In the genomic region with DNA sequence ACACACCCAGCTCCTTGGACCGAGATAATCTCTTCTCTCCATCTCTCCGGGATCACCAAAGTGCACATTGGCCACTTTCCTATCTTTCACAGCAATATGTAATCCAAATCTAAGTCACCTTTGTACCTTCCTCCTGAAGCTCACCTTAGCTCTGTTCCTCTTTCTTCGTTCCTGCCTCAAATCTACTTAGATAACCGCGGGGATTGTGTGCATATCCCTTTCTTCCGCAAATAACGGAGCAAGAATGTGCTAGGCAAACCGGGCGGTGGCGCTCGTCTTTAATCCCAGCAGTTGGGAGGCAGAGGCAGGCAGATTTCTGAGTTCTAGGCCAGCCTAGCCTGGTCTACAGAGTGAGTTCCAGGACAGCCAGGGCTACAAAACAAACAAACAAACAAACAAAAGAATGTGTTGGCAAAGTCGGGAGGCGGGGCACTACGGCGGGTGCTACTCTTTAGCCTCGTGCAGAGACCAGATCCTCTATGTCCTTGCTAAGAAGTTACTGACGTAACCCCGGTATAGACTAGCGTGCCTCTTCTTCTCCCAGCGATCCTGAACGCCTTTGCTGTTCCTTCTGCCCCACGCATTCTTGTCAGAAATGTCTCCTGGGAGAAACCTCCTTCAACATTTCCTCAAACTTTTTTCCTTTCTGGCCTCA, we compare ENCODE assay signal across 8 mouse cellular contexts. TPM values are rescaled to one million over a fixed set of nuclear protein-coding genes. Genes with fewer than 3 reads are reported as not detected.
A peak's percentile ranks its signal among the peaks of the same experiment; 100 is the strongest.
DNase-seq lines count a peak whose midpoint lies in the region; ATAC-seq and TF ChIP-seq lines count a peak whose summit lies in the region.

No protein-coding gene starts in this region.

- H3K4me2 ChIP-seq in heart, embryonic 16.5 days (ENCODE audit: low read depth, low read length), result peak overlapping the region; percentile 81
- peak overlapping the region; percentile 63 for H3K4me2 ChIP-seq in liver, embryonic 11.5 days
- peak overlapping the region; percentile 96 for H3K4me2 ChIP-seq in neural tube, embryonic 12.5 days (replicated peaks)

- no peaks in the 10 kb centered on the region for H3K9me3 ChIP-seq in heart, embryonic 16.5 days (replicated peaks; ENCODE audit: control insufficient read depth, low read length)
- H3K9me3 ChIP-seq in liver, embryonic 11.5 days (ENCODE audit: control insufficient read depth, low read length), result no peaks in the 10 kb centered on the region
- H3K9me3 ChIP-seq in neural tube, embryonic 12.5 days, result no peaks in the 10 kb centered on the region

- ATAC-seq in heart, embryonic 16.5 days (replicated peaks; ENCODE audit: extremely low read depth, insufficient read depth, low FRiP score), result 0 out of 2 replicates have a peak, but pooled peaks have one; percentile 12
- peak; percentile 28 for ATAC-seq in liver, embryonic 11.5 days (replicated peaks; ENCODE audit: low FRiP score)
- ATAC-seq in neural tube, embryonic 12.5 days (ENCODE audit: low FRiP score, low read depth), result peak; percentile 49; the same call in 1 of the 2 replicates

- TF ChIP-seq CTCF in gastrocnemius, adult 2 months (IDR thresholded peaks at IDR 0.05), result peak; percentile 14; the same call in 1 of the 2 replicates

- no peaks in the 10 kb centered on the region for H3K27me3 ChIP-seq in heart, embryonic 16.5 days (ENCODE audit: control insufficient read depth, insufficient read depth, low read length)
- no peaks in the 10 kb centered on the region for H3K27me3 ChIP-seq in liver, embryonic 11.5 days (replicated peaks; ENCODE audit: control insufficient read depth, insufficient read depth, low read length)
- no peaks in the 10 kb centered on the region for H3K27me3 ChIP-seq in neural tube, embryonic 12.5 days (replicated peaks)

- intact Hi-C loops in gastrocnemius, adult 2 months (cut with DNase I), result no loop called here

- peak overlapping the region; percentile 96 for H3K27ac ChIP-seq in gastrocnemius, adult 2 months
- H3K27ac ChIP-seq in heart, embryonic 16.5 days (ENCODE audit: low read length), result peak overlapping the region; percentile 88
- peak overlapping the region; percentile 84 for H3K27ac ChIP-seq in liver, embryonic 11.5 days (ENCODE audit: low read depth, low read length)
- H3K27ac ChIP-seq in neural tube, embryonic 12.5 days, result 0 out of 2 replicates have a peak overlapping the region, but pooled peaks have one; percentile 20

- DNase-seq in gastrocnemius, adult 2 months, result no peak
- no peak for DNase-seq in gastrocnemius, postnatal 25 days
- peak; percentile 30 for DNase-seq in T-cell, adult 2 months (ENCODE audit: low spot score)
- peak; percentile 46 for DNase-seq in liver, embryonic 11.5 days (ENCODE audit: low spot score)
- no peak for DNase-seq in ovary, postnatal 14 days (ENCODE audit: low spot score)
- DNase-seq in frontal cortex, postnatal 14 days (ENCODE audit: low spot score in 2 of 2), result no peak

- peak overlapping the region; percentile 96 for H3K4me3 ChIP-seq in gastrocnemius, adult 2 months
- peak overlapping the region; percentile 77 for H3K4me3 ChIP-seq in heart, embryonic 16.5 days (ENCODE audit: low read length)
- peak overlapping the region; percentile 72 for H3K4me3 ChIP-seq in liver, embryonic 11.5 days (ENCODE audit: low read depth, low read length)
- peak overlapping the region; percentile 89 for H3K4me3 ChIP-seq in neural tube, embryonic 12.5 days

- H3K9ac ChIP-seq in heart, embryonic 16.5 days (ENCODE audit: low read length), result peak overlapping the region; percentile 88
- peak overlapping the region; percentile 71 for H3K9ac ChIP-seq in liver, embryonic 11.5 days (ENCODE audit: low read depth, low read length)
- peak overlapping the region; percentile 60 for H3K9ac ChIP-seq in neural tube, embryonic 12.5 days

- peaks cover 22% of the 10 kb centered on the region for H3K4me1 ChIP-seq in heart, embryonic 16.5 days (ENCODE audit: control insufficient read depth, insufficient read depth, low read length)
- peaks cover 19% of the 10 kb centered on the region for H3K4me1 ChIP-seq in liver, embryonic 11.5 days (replicated peaks; ENCODE audit: control insufficient read depth, insufficient read depth, low read length)
- H3K4me1 ChIP-seq in neural tube, embryonic 12.5 days, result peaks cover 21% of the 10 kb centered on the region

- WGBS in heart, embryonic 16.5 days, result 24% methylated on average over 22 of the region's 22 CpGs
- 17% methylated on average over 22 of the region's 22 CpGs for WGBS in liver, embryonic 11.5 days
- 32% methylated on average over 22 of the region's 22 CpGs for WGBS in neural tube, embryonic 12.5 days

- peaks cover 30% of the 10 kb centered on the region for H3K36me3 ChIP-seq in heart, embryonic 16.5 days (ENCODE audit: control insufficient read depth, insufficient read depth)
- H3K36me3 ChIP-seq in liver, embryonic 11.5 days (ENCODE audit: control insufficient read depth, insufficient read depth, low read length), result peaks cover 20% of the 10 kb centered on the region
- H3K36me3 ChIP-seq in neural tube, embryonic 12.5 days, result peaks cover 48% of the 10 kb centered on the region

RNA-seq across cellular contexts. Expression of a gene that starts 0.7 kb away (rescaled TPM):
- total RNA-seq in gastrocnemius, adult 2 months (2021), result 10 to 100 TPM; 51.9 TPM
- 10 to 100 TPM; 47.3 to 50.6 TPM for total RNA-seq in gastrocnemius, postnatal 25 days (2021)
- polyA plus RNA-seq in heart, embryonic 16.5 days (2015; fragmentation: Nextera tagmentation; extraction: Ambion mirVana), result 211 and 215 TPM in 2 replicates
- 336 and 347 TPM in 2 replicates for polyA plus RNA-seq in liver, embryonic 11.5 days (2014; fragmentation: Nextera tagmentation; extraction: Ambion mirVana)
- 333 and 341 TPM in 2 replicates for polyA plus RNA-seq in neural tube, embryonic 12.5 days (2016; fragmentation: Nextera tagmentation; extraction: Ambion mirVana)

RNA-seq across cellular contexts. Expression of a gene that starts 12.8 kb away (rescaled TPM):
- total RNA-seq in gastrocnemius, adult 2 months (2021), result 100 to 1,000 TPM; 112 to 209 TPM
- total RNA-seq in gastrocnemius, postnatal 25 days (2021), result 100 to 1,000 TPM; 134 to 161 TPM
- polyA plus RNA-seq in heart, embryonic 16.5 days (2015; fragmentation: Nextera tagmentation; extraction: Ambion mirVana), result 333 and 371 TPM in 2 replicates
- 122 and 126 TPM in 2 replicates for polyA plus RNA-seq in liver, embryonic 11.5 days (2014; fragmentation: Nextera tagmentation; extraction: Ambion mirVana)
- 58.0 and 67.9 TPM in 2 replicates for polyA plus RNA-seq in neural tube, embryonic 12.5 days (2016; fragmentation: Nextera tagmentation; extraction: Ambion mirVana)

RNA-seq across cellular contexts. Expression of a gene that starts 29.2 kb away (rescaled TPM):
- total RNA-seq in gastrocnemius, adult 2 months (2021), result 1 to 10 TPM; 1.4 to 2.2 TPM
- 1 to 10 TPM; 1.0 to 1.5 TPM for total RNA-seq in gastrocnemius, postnatal 25 days (2021)
- 1.5 and 2.1 TPM in 2 replicates for polyA plus RNA-seq in heart, embryonic 16.5 days (2015; fragmentation: Nextera tagmentation; extraction: Ambion mirVana)
- 1.1 and 1.3 TPM in 2 replicates for polyA plus RNA-seq in liver, embryonic 11.5 days (2014; fragmentation: Nextera tagmentation; extraction: Ambion mirVana)
- 3.4 and 4.4 TPM in 2 replicates for polyA plus RNA-seq in neural tube, embryonic 12.5 days (2016; fragmentation: Nextera tagmentation; extraction: Ambion mirVana)

RNA-seq across cellular contexts. Expression of a gene that starts 56.4 kb away (rescaled TPM):
- total RNA-seq in gastrocnemius, adult 2 months (2021), result 10 to 100 TPM; 11.4 to 16.5 TPM
- 10 to 100 TPM in 1 of 2 experiments, 1 to 10 TPM in 1; 9.4 to 10.2 TPM for total RNA-seq in gastrocnemius, postnatal 25 days (2021)
- polyA plus RNA-seq in heart, embryonic 16.5 days (2015; fragmentation: Nextera tagmentation; extraction: Ambion mirVana), result 27.7 and 28.8 TPM in 2 replicates
- 20.0 and 23.5 TPM in 2 replicates for polyA plus RNA-seq in liver, embryonic 11.5 days (2014; fragmentation: Nextera tagmentation; extraction: Ambion mirVana)
- polyA plus RNA-seq in neural tube, embryonic 12.5 days (2016; fragmentation: Nextera tagmentation; extraction: Ambion mirVana), result 37.9 and 38.5 TPM in 2 replicates

RNA-seq across cellular contexts. Expression of a gene that starts 56.5 kb away (rescaled TPM):
- 10 to 100 TPM; 50.8 to 56.3 TPM for total RNA-seq in gastrocnemius, adult 2 months (2021)
- total RNA-seq in gastrocnemius, postnatal 25 days (2021), result 10 to 100 TPM; 50.8 to 55.0 TPM
- polyA plus RNA-seq in heart, embryonic 16.5 days (2015; fragmentation: Nextera tagmentation; extraction: Ambion mirVana), result 71.1 and 76.0 TPM in 2 replicates
- polyA plus RNA-seq in liver, embryonic 11.5 days (2014; fragmentation: Nextera tagmentation; extraction: Ambion mirVana), result 119 and 123 TPM in 2 replicates
- 58.6 and 62.7 TPM in 2 replicates for polyA plus RNA-seq in neural tube, embryonic 12.5 days (2016; fragmentation: Nextera tagmentation; extraction: Ambion mirVana)

Comparison
In these comparisons a context has a peak if more than half of its experiments do, and no peak if none do; other contexts are left out.
1. DNase-seq: peak in T-cell, adult 2 months (single experiment) and liver, embryonic 11.5 days (single experiment); none in gastrocnemius, adult 2 months (single experiment), gastrocnemius, postnatal 25 days (single experiment), ovary, postnatal 14 days (single experiment) and frontal cortex, postnatal 14 days (0 of 2).
2. H3K27ac ChIP-seq: peak in every context shown above with its lines; median percentile 96 in gastrocnemius, adult 2 months; 88 in heart, embryonic 16.5 days; 84 in liver, embryonic 11.5 days; 20 in neural tube, embryonic 12.5 days.
3. Peak in every context shown above with its lines, with median percentiles within 50 percentile points of each other: H3K4me3 ChIP-seq, ATAC-seq, H3K4me2 ChIP-seq and H3K9ac ChIP-seq.